Mouse (Mus musculus) retina, postnatal 1 day (tissue): ENCODE measurements around the gene Tomm40l.

Source experiments
- DNase-seq: peaks from one replicate; pipeline ENCODE4 v3.0.0-alpha.2; 2012

Gene Tomm40l

GRCm38 (mm10) chr1:171190832-171191231, 31.5 kb downstream of the Tomm40l start:
- DNase-seq = no peak

GRCm38 (mm10) chr1:171189476-171190114, 32.7 kb downstream of the Tomm40l start:
- peak; percentile 11 for DNase-seq

GRCm38 (mm10) chr1:171189046-171189445, 33.3 kb downstream of the Tomm40l start:
- DNase-seq = no peak

- DNase-seq = peak; percentile 7
Measured at GRCm38 (mm10) chr1:171187851-171188700, 34.2 kb downstream of the Tomm40l start.

- DNase-seq = no peak
Measured at GRCm38 (mm10) chr1:171185655-171186054, 36.7 kb downstream of the Tomm40l start.

- DNase-seq = no peak
Measured at GRCm38 (mm10) chr1:171184314-171184713, 38.0 kb downstream of the Tomm40l start.

- no peak for DNase-seq
Measured at GRCm38 (mm10) chr1:171183620-171184019, 38.7 kb downstream of the Tomm40l start.

- no peak for DNase-seq
Measured at GRCm38 (mm10) chr1:171183025-171183424, 39.3 kb downstream of the Tomm40l start.

GRCm38 (mm10) chr1:171179487-171180171, 42.7 kb downstream of the Tomm40l start:
- no peak for DNase-seq

- DNase-seq = no peak
Measured at GRCm38 (mm10) chr1:171172779-171173178, 49.5 kb downstream of the Tomm40l start.

GRCm38 (mm10) chr1:171171138-171171537, 51.2 kb downstream of the Tomm40l start:
- no peak for DNase-seq

- DNase-seq = no peak
Measured at GRCm38 (mm10) chr1:171169913-171170312, 52.4 kb downstream of the Tomm40l start.

- no peak for DNase-seq
Measured at GRCm38 (mm10) chr1:171168906-171169305, 53.4 kb downstream of the Tomm40l start.
